Mouse (Mus musculus): ENCODE data around the gene Gm5460. TPM values are rescaled to one million over a fixed set of nuclear protein-coding genes. Genes with fewer than 3 reads are reported as not detected.
A peak's percentile ranks its signal among the peaks of the same experiment; 100 is the strongest.

The Gm5460 gene
- total RNA-seq, 2 experiments from 2014 or later = not detected

GRCm38 (mm10) chr14:34052516-34052915 lies 36.0 kb downstream of the Gm5460 start, which contains the start of gene Antxrl:
TSS of gene Antxrl (plus strand) at chr14:34052707.
- DNase-seq (ENCODE audit: low spot score) = no peak
- intact Hi-C loops (cut with DNase I) = no loop called here

- intact Hi-C loops (cut with DNase I) = no loop called here
- no peak for DNase-seq (ENCODE audit: low spot score)
These were observed 55.1 kb downstream of the Gm5460 start for GRCm38 (mm10) chr14:34071665-34072064.

- DNase-seq (ENCODE audit: low spot score) = no peak
- intact Hi-C loops (cut with DNase I) = no loop called here
These were observed 58.8 kb downstream of the Gm5460 start for GRCm38 (mm10) chr14:34075346-34075745.

- DNase-seq (ENCODE audit: low spot score) = no peak
- intact Hi-C loops (cut with DNase I) = no loop called here
These were observed 60.7 kb downstream of the Gm5460 start for GRCm38 (mm10) chr14:34077222-34077621.

- intact Hi-C loops (cut with DNase I) = no loop called here
- DNase-seq (ENCODE audit: low spot score) = no peak
These were observed 61.7 kb downstream of the Gm5460 start for GRCm38 (mm10) chr14:34078293-34078692.

- intact Hi-C loops (cut with DNase I) = loop anchor here (1.0 to 10.0 kb wide), 6 partner anchors 24 to 474 kb away; no protein-coding TSS in a partner anchor
- DNase-seq (ENCODE audit: low spot score) = peak; percentile 26
These were observed 63.9 kb downstream of the Gm5460 start for GRCm38 (mm10) chr14:34080321-34080997.

GRCm38 (mm10) chr14:34085731-34086130 lies 69.2 kb downstream of the Gm5460 start, which contains the start of gene Anxa8:
TSS of gene Anxa8 (plus strand) at chr14:34085981.
- intact Hi-C loops (cut with DNase I) = loop anchor here (10.0 kb wide), 1 partner anchor 469 kb away; no protein-coding TSS in a partner anchor

GRCm38 (mm10) chr14:34086806-34087205 lies 70.2 kb downstream of the Gm5460 start:
- DNase-seq (ENCODE audit: low spot score) = no peak
- intact Hi-C loops (cut with DNase I) = loop anchor here (10.0 kb wide), 1 partner anchor 468 kb away; no protein-coding TSS in a partner anchor

More at GRCm38 (mm10) chr14:34085731-34086130, 69.2 kb downstream of the Gm5460 start, which contains the start of gene Anxa8:
- DNase-seq (ENCODE audit: low spot score) = no peak

GRCm38 (mm10) chr14:34087856-34088398 lies 71.4 kb downstream of the Gm5460 start:
- intact Hi-C loops (cut with DNase I) = loop anchor here (10.0 kb wide), 1 partner anchor 467 kb away; no protein-coding TSS in a partner anchor
- DNase-seq (ENCODE audit: low spot score) = no peak

- intact Hi-C loops (cut with DNase I) = loop anchor here (10.0 kb wide), 1 partner anchor 465 kb away; no protein-coding TSS in a partner anchor
- DNase-seq (ENCODE audit: low spot score) = no peak
These were observed 73.2 kb downstream of the Gm5460 start for GRCm38 (mm10) chr14:34089796-34090195.

GRCm38 (mm10) chr14:34091475-34091874 lies 74.9 kb downstream of the Gm5460 start:
- intact Hi-C loops (cut with DNase I) = no loop called here
- no peak for DNase-seq (ENCODE audit: low spot score)

GRCm38 (mm10) chr14:34092856-34093255 lies 76.3 kb downstream of the Gm5460 start:
- intact Hi-C loops (cut with DNase I) = no loop called here
- no peak for DNase-seq (ENCODE audit: low spot score)

- DNase-seq (ENCODE audit: low spot score) = no peak
- intact Hi-C loops (cut with DNase I) = no loop called here
These were observed 79.6 kb downstream of the Gm5460 start for GRCm38 (mm10) chr14:34096161-34096560.

Other genes starting within 250 kb of the Gm5460 start
- gene Gdf10, start 93.2 kb upstream of the Gm5460 start, total RNA-seq (2021) = 1 to 10 TPM; 1.6 to 1.7 TPM
- under 1 TPM; 0.26 to 0.36 TPM for gene Gdf2, start 75.7 kb upstream of the Gm5460 start, total RNA-seq (2021)
- not detected for gene Rbp3, start 62.8 kb upstream of the Gm5460 start, total RNA-seq (2021)
- gene Zfp488, start 38.0 kb upstream of the Gm5460 start, total RNA-seq (2021) = not detected
- not detected for gene Gm30083, start 1.6 kb upstream of the Gm5460 start, total RNA-seq (2021)
- not detected for gene Antxrl, start 35.9 kb downstream of the Gm5460 start, total RNA-seq (2021)
- 1 to 10 TPM; 3.1 to 3.8 TPM for gene Anxa8, start 69.2 kb downstream of the Gm5460 start, total RNA-seq (2021)
- not detected for gene A630023A22Rik, start 86.0 kb downstream of the Gm5460 start, total RNA-seq (2021)
- gene Npy4r, start 135.7 kb downstream of the Gm5460 start, total RNA-seq (2021) = under 1 TPM; 0.17 to 0.23 TPM
- under 1 TPM; 0.08 to 0.28 TPM for gene Gprin2, start 184.9 kb downstream of the Gm5460 start, total RNA-seq (2021)
- gene Syt15, start 202.8 kb downstream of the Gm5460 start, total RNA-seq (2021) = under 1 TPM; 0.70 to 0.75 TPM

Data from heart, postnatal 25 days (tissue).